Mouse (Mus musculus) mature B cell (primary cell): ENCODE measurements around the gene Trim62.

ENCODE experiments used
- in situ Hi-C: fragments of 300-500 bp; cut with MboI; formaldehyde crosslinking; loops from 2 replicates; pipeline ENCODE4 v1.14.3; 2019

The Trim62 gene

DNA sequence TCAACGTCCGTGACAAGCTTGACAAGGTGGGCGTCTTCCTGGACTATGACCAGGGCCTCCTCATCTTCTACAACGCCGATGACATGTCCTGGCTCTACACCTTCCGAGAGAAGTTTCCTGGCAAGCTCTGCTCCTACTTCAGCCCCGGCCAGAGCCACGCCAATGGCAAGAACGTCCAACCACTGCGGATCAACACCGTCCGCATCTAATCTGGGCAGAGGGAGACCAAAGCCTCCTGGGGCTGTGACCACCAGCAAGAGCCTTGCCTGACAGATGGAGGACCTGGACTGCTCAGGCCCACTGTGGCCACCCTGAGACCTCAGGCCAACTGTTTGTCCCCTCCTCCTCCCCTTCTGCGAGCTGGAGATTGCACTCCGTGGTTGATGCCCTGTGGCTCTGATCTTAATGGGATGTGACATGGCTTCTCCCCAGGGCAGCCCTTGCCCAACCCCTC is 26.0 kb downstream of the Trim62 start:
- in situ Hi-C loops = no loop called here

DNA sequence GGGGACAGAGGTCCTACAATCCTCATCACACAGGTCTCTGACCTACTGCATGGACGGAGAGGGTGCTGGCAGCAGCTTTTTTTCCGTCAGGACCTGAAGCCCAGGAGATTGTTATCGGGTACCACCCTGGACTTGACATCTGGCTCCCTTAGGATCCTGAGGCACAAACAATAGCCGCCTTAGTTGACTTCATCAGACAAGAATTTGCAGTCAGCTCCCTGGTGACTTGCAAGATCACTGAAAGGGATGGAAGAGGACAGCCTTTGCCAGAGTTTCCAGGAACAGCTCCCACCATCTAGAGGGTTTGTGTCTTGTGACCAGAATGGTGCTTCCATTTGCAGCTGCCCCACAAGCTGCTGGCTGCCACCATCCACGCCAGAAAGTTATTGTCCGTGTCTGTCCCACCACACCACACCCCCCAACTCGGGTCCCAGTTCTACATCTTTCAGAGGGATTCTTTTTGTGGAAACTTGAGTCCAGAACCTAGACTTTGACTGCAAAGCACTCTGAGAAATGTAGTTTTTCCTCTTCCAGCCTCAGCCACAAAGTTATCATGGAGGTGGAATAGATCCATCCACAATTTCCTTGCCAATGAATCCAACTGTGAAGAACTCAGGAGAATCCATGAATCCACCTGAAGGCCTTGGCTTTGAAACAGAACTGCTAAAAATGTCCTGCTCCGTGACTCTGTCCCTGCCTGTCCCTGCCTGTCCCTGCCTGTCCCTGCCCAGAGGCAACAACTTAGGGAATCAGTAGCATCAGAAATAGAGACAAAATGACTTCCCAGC is 27.1 kb downstream of the Trim62 start:
- in situ Hi-C loops = no loop called here

DNA sequence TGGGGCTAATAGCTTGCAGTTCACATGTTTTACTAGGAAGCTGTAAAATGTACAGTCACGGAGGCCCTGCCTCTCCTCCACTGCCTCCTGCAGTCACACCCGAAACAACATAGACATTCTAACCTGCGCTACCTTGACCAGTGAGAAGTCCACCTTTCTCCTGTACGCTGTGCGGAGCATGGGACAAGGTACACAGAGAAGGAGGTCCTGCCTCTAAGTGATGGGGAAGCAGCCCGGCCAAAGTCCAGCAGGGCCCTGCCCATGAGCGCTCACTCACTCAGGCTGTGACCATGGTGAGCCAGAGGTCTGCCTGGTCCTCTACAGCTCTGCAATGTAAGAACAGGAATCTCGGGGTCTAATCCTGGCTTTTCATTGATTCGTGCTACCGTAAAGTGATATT is 28.7 kb downstream of the Trim62 start:
- in situ Hi-C loops = no loop called here

DNA sequence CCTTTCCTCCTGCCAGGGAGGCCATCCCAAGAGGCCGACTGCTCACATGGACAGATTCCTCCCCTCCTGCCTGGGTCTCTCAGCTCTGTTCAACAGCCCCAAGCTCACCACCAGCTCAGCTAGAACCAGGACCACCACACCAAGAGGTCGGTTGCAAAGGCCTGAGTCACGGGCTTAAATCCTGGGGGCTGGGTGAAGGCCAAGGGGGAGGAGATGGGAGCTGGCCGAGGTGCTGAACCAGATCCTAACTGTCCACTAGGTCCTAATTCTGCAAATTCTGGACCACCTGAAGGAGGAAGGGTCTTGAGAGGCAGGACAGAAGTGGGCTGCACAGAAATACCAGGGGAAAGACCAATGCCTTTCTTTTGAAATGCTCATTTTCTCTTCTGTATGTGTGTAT is 30.4 kb downstream of the Trim62 start:
- in situ Hi-C loops = no loop called here

DNA sequence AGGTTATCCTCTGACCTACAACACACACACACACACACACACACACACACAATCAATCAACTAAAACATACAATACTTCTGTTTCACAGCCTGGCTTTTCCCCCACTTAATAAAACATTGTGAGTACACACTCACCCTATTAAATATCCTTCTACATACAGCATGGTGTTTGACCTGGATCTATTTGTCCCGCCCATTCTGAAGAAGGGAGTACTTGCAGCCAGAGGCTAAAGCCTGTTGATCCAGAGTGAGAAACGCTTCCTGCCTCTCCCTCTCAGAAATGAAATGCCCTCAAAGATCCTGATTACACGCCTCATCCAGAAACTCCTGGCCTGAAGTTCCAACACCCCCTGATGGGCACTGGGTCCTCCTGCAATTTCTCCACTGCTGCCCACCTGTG is 33.7 kb downstream of the Trim62 start:
- in situ Hi-C loops = no loop called here

DNA sequence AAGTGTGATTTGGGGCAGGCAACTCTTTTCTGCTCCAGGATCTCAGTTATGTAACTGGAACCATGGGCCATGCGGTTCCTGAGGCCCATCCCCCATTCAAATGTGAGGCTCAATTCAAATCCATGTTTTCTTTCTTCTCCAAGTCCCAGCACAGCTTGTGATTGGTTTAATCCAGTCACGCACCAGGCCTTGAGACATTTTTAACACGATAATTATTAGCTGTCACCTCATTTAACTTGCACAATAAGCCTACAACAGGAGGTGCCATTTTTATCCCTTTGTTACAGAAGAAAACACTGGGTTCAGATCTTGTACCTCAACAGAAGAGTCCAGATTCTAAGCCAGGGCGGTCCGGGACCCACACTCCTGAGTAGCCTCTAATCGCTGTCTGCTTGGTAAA is 34.4 kb downstream of the Trim62 start:
- in situ Hi-C loops = no loop called here

DNA sequence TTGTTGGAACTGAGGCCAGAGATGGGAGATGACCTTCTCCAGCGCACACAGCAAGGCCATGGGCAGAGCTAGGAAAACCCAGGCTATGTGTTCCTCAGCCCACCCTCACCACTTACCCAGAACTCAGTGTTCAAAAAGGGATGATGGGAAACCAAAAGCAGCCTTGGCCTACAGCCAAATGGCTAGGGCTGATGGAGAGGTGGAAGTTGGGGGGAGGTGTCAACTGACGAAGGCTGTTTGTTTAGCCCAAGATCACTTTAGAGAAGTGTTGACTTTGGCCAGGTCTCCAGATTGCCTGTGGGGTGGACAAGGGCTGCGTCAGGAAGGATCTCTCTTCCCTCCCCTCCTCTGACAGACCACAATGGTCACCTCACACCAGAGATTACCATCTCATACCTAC is 34.8 kb downstream of the Trim62 start:
- in situ Hi-C loops = no loop called here

DNA sequence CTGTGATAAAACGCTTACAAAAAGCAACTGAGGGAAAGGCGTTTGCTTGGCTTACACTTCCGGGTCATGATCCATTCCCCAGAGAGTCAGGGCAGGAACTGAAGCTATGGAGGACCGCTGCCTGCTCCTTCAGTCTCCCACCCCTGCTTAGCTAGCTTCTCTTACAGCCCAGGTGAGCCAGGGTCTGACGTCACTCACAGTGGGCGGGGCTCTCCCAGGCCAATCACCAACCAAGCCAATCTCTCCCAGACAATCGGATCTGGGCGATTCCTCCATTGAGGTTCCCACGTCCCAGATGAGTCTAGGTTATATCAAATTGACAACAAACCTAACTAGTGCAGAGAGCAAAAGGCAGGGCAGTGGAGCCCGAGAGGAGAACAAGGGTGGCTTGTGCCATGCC is 35.7 kb downstream of the Trim62 start:
- in situ Hi-C loops = no loop called here

DNA sequence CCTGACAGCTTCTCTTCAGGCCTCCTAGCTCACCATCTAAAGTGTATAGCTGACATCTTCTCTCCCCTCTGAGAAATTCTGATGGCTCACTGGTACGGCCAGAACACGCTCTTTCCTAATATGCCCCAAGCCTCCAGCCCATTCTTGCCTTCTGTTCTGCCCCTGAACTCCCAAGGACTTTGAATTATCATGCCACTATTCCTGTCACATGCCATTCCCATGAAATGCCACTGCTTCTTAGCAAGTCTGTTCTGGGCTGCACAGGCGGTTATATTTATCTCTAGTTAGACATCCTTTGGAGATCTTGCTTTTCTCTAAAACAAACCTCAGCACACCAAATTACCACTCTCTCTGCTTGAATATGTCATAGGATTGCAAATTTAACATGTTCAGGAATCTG is 40.2 kb downstream of the Trim62 start:
- in situ Hi-C loops = no loop called here

DNA sequence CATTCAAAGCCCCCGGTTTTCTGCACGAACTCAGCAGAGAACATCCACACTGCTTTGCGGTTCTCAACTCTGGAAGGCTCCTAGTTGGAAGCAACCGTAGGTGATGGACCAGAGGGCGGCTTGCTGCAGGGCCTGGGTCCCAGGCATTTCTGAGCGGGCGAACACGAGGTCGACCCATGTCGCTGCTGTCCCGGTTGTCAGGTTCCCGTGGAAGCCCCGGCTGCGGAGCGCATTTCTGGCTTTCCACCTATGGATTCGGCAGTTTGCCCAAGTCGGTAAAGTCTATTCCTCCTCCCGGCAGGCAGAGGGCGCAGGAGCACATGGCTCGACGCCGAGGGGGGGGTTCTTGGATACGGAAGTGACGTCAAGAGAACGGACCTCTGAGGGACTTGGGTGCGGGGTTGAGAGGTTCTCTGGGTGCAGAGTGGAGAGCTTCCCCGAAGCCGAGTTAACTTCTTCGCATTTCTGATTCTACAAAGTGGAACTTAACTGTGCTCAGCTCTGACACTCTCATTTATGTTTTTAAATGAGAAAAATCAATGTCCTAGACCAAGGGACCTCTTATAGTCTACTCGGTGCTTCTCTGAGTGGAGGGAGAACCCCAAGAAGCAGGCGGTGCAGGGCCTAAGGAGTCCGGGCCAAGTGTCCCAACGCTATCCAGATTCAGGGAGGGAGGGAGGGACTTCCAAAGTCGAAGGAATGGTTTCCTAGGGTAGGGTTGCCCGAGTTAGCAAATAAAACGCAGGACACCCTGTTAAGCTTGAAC is 41.6 kb downstream of the Trim62 start:
- in situ Hi-C loops = no loop called here

DNA sequence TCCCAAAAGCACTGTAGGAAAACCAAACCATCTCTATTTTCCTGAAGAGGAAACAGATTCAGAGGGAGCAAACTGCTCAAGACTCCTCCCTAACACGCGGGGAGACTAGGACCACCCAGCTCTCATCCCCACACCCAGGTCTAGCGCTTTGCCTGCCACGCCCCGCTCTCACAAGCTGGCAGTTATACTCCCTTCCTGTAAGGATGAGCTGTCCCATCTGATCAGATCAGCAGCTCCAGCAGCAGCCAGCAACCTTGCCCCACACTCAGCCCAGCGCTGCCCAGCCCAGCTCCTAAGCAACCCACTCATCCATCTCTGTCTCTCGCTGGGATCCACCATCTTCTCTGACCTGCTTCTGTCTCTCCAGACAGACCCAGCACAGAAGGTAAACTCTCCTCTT is 49.4 kb downstream of the Trim62 start:
- in situ Hi-C loops = no loop called here

DNA sequence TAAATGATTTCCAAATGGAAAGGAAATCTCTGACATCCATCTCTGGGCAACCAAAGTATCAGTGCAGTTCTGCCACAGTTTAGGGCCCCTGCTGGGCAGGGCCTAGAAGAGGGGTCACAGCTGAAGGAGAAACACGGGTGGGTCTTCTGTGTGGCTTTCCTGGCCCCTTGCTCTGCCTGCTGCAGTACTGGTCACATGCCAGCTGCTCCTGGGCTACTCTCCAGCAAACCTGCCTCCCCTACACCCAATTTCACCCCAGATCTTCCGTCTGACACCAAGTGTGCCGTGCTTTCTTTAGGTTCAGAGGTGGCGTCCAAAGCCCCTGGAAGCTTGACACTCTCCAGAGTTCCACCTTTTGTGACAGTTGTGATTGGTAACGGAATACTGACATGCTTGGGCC is 52.2 kb downstream of the Trim62 start:
- in situ Hi-C loops = no loop called here

DNA sequence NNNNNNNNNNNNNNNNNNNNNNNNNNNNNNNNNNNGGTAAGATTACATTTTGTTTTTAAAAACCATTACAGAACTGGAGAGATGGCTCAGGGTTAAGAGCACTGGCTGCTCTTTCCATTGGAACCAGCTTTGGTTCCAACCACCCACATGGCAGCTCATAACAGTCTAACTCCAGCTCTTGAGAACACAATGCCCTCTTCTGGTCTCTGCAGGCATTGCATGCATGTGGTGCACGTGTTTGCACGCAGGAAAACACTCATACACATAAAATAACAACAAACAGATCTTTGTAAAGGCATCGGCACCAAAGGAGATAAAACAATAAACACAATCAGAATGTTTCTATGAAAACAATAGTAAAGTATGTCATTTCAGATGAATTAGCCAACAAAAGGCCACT is 59.0 kb downstream of the Trim62 start:
- in situ Hi-C loops = no loop called here

DNA sequence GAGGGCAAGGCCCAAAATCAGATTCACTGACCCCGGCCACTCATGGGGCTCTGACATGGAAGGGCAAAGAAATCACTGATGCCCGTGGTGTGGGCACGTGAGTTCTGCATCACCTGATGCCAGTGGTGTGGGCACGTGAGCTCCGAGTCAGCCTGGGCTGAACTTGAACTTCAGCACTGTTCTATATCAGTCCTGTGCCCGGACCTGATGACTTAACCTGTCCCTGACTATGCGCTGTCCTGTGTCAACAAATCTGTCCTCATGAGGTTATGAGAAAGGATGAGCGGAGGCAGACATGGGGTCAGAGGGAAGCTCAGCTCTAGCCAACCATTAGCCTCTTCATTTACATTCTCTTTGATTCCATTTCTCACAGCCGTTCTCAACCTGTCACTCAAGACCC is 63.4 kb downstream of the Trim62 start:
- in situ Hi-C loops = no loop called here

DNA sequence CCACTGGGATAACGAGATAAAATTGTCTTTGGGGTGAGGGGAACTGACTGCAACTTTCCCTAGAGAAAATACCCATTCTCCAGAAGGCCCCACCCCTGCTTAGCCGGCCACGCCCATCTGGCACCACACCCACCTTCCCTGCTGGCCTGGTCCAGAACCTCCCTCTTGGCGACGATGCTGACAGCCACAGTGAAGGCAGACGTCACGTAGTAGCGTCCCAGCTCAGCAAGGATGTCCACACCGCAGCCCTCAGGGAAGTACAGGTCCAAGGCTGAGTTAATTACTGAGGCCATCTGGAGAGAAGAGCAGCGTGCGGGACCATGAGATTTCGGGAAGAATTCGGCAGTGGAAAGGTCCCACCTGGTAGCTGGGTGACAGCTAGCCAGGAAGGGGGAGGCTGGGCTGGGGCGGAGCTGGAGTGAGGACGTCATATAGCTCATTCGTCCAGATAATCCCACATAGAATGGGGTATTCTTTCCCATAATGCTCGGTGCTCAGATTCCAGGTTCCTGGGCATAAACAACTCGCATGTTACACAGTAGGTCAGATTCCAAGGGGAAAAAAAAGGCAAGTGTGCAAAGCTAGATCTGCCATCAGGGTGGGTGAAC is 64.0 kb downstream of the Trim62 start:
- in situ Hi-C loops = no loop called here

DNA sequence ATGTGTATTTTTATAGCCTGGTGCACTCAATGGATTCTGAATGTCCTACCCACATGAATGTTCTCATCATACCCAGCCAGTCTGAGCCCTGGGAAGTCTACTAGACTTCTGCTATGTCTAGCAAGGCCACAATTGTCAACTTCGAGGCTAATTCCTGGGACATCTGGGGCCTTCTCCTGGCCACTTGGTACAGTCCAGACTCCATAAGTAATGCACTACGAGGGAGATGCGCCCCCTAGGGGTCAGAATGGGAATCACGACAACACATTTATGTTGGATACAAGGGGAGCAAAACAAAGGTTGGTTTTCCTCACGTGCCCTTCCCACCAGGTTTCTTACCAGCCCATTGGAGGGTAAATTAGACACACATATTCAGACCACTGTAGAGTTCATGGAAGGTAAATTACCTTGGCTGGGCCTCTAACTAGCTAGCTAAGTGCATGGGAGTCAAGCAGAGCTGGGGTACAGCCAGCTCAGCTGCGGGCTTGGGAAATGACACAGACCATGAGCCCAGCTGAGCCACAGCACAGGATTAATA is 64.8 kb downstream of the Trim62 start:
- in situ Hi-C loops = no loop called here

DNA sequence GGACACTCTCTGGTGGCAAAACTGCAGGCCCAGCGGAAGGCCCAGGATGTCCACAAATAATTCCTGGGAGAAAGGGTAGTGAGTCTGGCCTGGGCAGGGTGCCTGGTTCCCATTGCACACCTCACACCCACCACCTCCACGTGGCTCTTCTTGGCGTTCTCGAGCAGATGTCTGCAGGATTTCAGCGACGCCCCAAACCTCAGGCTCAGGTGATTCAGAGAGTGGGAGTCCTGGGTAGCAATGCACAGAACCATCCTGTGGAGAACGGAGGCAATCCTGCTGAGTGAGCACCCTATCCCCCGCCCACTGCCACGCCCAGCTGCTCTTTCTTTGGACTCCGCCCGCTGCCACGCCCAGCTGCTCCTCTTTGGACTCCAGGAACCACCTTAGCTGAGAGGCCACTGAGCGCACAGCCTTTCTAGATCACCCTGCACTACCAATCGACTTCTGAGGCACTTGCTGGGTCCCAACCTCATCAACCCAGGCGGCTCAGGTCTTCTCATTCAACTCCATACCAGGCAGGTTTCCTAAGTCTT is 66.2 kb downstream of the Trim62 start:
- in situ Hi-C loops = no loop called here

DNA sequence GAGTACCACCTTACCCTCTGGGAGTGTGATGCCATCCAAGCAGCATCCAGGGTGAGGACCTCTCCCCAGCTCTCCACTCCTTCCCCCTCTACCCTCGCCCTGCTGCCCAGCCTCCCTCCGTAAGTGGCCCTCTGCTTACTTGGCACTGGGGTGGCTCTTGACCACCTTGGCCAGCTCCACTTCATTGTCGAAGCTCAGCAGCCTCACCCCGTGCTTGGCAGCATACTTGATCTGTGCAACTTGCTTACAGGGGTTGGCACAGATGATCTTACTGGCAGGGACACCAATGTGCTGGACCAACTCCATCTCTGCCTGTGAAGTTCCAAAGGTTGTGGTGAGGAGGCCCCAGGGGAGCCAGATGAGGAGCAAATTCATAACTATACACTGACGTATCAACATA is 67.1 kb downstream of the Trim62 start:
- in situ Hi-C loops = no loop called here

DNA sequence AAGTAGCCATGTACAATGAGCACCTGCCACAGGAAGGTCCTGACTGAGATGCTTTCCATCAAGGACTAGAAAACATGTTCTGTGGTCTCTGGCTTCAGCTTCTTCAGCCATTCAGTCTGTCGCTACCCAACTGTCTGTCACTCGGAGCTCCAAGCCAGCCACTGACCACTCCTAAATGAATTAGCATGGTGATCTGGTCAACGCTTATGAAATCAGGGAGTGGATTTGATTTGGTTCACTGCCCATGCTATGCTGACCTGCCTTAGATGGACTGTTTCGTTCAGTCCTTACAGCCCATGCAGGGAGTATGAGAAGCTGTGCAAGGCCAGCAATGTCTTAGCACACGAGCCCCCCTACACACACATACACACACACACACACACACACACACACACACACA is 70.5 kb downstream of the Trim62 start:
- in situ Hi-C loops = no loop called here

DNA sequence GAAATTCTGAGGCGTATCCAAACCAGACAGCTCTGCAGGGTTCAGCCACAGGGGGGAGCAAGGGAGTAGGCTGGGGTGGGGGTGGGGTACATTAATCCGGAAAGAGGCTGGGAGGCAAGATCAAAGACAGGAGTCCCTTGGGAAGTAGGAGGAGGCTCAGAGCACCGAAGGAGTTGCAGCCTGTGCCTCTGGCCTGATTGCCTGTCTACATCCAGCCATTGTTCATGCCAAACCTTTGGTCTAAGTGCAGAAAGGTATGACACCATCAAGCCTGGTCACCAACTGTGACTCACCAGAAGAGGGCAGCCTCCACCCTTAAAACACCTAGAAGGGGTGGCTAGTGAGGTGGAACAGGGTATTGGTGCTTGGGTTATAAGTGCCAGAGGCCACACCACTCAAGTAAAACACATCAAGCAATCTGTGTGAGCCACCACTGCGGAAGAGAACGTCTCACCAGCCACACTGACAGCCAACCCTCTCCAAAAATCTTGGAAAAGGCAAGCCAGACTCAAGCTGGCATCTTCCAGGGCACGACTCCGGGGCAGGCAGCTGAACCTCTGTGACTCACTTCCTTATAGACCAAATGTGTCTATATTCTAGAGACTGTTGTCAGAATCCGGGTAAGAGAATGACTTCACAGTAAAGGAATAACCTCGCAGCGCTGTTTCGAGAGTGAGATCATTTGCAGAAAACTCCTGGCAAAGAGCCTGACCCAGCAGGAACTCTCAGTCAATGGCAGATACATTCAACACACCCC is 74.0 kb downstream of the Trim62 start:
- in situ Hi-C loops = no loop called here

DNA sequence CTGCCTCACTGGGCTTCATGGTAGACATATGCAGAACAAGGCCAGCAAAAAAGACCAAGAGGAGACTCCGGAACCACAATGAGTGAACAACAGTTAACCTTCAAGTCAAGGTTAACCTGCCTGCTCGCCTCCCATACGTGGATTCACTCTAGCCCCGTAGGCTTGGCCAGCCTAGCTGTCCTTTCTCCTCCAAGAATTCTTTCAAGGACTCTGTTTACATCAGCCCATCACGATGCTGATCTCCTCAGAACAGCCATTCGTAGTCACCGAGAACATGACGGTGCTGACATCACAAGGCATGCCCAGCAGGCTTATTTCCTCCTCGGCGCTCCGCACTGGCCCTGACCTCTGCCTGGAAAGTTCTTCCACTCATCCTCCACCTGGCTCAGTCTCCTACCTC is 74.8 kb downstream of the Trim62 start:
- in situ Hi-C loops = no loop called here

DNA sequence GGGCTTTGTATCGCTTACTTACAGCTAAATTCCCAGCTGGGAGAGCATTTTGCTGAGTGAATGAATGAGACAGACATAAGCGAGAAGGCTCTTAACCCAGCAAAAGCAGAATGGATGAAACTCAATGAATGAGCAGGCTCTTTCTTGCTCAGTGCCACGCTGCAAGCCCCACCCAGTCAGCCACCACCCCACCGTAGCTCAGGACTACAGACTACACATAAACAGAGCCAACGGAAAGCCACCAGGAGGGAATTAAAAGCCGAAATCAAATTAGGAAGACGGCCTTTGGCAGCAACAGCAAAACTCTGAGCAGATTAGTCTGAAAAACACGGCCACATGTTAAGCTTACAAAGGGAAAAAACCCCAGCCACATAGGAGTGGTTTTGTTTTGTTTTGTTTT is 75.5 kb downstream of the Trim62 start:
- in situ Hi-C loops = no loop called here
